Mouse (Mus musculus) frontal cortex, postnatal 25 days (tissue): ENCODE measurements around the gene Fam180a.

ENCODE experiments used
- DNase-seq, 2 experiments: peaks; one replicate each; pipeline ENCODE4 v3.0.0; 2022; ENCODE audit warnings: low spot score in 2 of 2

Gene Fam180a

DNA sequence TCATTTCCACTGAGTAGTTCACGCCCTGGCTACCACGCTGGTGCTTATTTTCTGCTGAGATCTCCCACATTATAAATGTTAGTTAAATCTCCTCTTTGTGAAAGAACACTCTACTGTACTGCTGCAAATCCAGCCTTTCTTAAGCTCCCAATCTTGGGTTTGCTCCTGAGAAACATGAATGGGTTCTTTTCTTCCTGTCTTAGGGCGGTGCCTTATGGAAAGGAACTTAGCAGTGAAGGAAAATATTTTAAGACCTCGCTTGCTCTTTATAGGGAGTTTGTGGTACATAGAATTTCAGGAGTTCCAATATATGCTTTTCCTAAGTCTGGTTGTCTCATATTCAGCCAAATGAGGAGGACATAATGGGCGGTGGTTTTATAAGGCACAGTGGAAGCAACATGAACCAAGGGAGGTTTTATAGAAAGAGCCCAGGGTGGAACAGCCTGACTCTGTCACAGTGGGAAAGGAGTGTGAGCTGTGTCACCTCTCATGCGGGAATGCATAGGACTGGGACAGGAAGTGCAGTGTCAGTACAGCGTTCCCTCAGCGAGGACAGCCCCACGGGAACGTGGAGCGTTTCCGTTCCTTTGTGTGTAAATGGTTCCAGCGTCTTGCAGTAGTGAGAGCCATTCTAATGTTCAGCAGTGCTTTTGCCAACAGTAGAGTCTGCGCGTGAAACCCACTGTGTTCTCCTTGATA is 60.2 kb downstream of the Fam180a start:
- no peak for DNase-seq
